Mouse (Mus musculus) large intestine, adult 2 months (tissue): ENCODE results near the gene Dcaf8. TPM values are rescaled to one million over a fixed set of nuclear protein-coding genes. Genes with fewer than 3 reads are reported as not detected.
"Not testable (repeated sequence)": the region's sequence is repeated elsewhere in the genome, so short reads cannot be mapped to it uniquely, and the experiment has no call there.

Experiments used
- DNase-seq: peaks from one replicate; pipeline ENCODE4 v3.0.0-alpha.2; 2012; ENCODE audit warnings: low read depth, low spot score
- WGBS: fragments of 180-500 bp; shearing (Covaris S2); methylation state at CpG from one replicate; pipeline ENCODE4 v1.1.7; 2018; 5-methylcytosine and 5-hydroxymethylcytosine counted together
- polyA plus RNA-seq: library from polyadenylated mRNA; depleted of rRNA; stranded (reverse); fragments of >200 nt; gene quantifications from 2 replicates; pipeline ENCODE4 v1.2.3, GENCODE M21; 2012

The Dcaf8 gene
- polyA plus RNA-seq, 1 experiment = 25.3 TPM

- peak; percentile 21 for DNase-seq
- WGBS = under 1% methylated on average over 38 of the region's 40 CpGs
These were observed 58.4 kb downstream of the Dcaf8 start, which contains the start of gene Pea15a for GRCm38 (mm10) chr1:172206141-172206917. Gene Pea15a (minus strand): TSS chr1:172206804.

DNA sequence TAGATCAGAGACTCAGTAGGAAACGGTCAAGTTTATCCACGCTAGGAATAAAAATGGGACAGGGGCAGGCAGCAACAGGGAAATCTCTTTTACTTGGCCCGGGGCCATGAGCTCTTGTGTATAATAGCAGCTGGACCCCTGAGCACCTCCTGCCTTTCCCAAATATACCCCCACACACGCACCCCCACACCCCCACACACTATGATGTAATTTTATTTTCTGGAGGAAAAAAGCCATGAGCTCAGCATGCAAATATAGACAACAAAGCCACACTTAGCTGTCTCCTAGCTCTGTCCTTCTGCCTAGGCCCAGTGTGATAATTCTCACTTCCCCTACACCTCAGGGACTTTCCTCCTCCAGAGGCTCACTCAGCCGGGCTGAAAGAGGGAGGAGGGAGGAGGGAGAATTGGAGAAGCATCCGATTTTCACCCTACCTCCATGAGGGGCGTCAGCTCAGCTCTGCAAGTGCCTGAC, 59.3 kb downstream of the Dcaf8 start:
- DNase-seq = no peak
- 22% methylated on average over 7 of the region's 7 CpGs for WGBS

- 62% methylated on average over 5 of the region's 5 CpGs for WGBS
- DNase-seq = no peak
These were observed 64.9 kb downstream of the Dcaf8 start for GRCm38 (mm10) chr1:172212776-172213175.

- WGBS = 71% methylated on average over 4 of the region's 4 CpGs
These were observed 65.9 kb downstream of the Dcaf8 start for GRCm38 (mm10) chr1:172213771-172214170.

GRCm38 (mm10) chr1:172214748-172215147, 66.9 kb downstream of the Dcaf8 start:
- no peak for DNase-seq
- WGBS = 20% methylated on average over 3 of the region's 3 CpGs

More at GRCm38 (mm10) chr1:172213771-172214170, 65.9 kb downstream of the Dcaf8 start:
- DNase-seq = no peak

- WGBS = 0% methylated on average over 5 of the region's 5 CpGs
These were observed 69.3 kb downstream of the Dcaf8 start for GRCm38 (mm10) chr1:172217148-172217547.

DNA sequence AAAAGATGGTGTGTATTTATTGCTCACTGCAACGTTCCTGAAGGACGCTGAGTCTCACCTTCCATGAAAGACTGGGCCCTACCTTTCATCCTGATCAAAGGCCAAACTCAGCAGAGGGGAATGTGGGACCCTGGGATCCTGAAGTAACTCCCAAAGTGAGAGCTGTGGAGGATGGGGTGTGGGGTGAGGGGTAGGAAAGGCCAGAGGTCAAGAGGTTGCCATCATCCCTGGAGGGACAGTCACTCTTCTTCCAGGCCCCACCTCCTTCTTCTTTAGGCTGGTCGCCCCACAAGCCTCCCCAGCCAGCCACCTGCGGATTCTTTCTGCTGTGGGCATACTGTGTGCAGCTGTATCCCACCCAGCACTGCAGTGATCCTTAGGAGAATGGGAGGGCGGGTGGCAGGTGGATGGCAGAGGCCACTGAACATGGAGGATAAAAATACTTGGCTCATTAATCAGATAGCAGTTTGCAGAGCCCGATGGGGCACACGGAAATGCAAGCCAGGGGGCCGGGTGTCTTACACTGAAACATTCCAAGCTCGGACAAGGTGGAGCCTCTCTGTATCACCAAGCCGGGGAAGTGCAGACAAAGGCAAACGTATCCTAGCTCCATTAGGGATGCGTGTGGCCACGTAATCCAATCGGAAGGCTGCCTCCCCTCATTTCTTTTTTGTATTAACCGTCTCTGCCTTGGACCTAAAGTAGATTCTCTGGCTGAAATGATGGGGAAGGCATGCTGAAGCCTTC, 70.5 kb downstream of the Dcaf8 start:
- 78% methylated on average over 15 of the region's 15 CpGs for WGBS

More at GRCm38 (mm10) chr1:172217148-172217547, 69.3 kb downstream of the Dcaf8 start:
- peak; percentile 71 for DNase-seq

DNA sequence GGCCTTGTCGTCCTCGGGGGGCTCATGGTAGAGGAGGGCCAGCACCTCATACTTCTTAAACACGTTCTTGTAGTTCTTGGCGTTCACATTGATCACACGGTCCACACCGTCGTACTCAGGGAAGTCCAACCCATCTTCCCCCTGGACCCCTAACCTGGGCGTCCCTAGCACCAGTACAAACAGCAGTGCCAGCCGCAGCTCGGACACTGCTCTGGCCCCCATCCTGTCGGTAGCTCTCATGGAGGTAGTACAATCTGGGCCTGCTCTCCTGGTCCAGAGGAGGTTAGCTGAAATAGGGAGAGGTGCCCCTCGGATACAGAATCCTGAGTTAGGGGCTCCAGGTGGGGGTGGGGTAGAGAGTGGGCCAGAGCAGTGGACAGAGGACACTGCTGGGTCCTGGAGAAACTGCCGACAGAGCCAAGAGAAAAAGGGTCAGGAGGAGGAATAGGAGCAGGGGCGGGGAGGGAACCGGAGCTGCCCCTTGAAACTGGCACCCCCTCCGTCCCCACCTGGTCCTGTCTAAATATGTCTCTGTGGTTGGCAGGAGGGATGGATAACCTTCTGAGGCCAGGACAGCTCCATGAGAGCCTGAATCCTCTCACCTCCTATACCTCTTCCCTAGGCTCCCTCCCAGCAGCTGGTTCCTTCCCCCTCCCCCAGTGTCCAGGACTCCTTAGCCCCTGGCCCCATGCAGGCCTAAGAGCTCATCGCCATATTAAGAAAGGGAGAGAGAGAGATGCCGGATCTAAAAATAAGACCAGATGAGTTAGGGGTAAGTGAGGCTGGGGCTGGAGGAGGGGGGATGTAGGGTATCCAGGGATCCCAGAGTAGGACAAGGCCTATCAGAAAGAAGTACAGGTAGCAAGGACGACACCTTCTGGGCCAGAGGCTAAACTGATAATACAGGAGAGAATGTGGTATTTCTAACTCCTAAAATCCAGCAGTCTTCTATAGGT, 71.8 kb downstream of the Dcaf8 start, which contains the start of gene Casq1:
TSS of gene Casq1 (minus strand) at position 418 of the 956 bp plus-strand sequence.
- 86% methylated on average over 19 of the region's 19 CpGs for WGBS

More for the DNA sequence above, 70.5 kb downstream of the Dcaf8 start:
- DNase-seq = no peak

GRCm38 (mm10) chr1:172220414-172220813, 72.5 kb downstream of the Dcaf8 start:
- 33% methylated on average over 10 of the region's 10 CpGs for WGBS
- no peak for DNase-seq

More for the DNA sequence above, 71.8 kb downstream of the Dcaf8 start, which contains the start of gene Casq1:
- DNase-seq = no peak

GRCm38 (mm10) chr1:172221297-172222063, 73.6 kb downstream of the Dcaf8 start:
- 79% methylated on average over 11 of the region's 11 CpGs for WGBS
- DNase-seq = no peak

GRCm38 (mm10) chr1:172228209-172228608, 80.3 kb downstream of the Dcaf8 start:
- 61% methylated on average over 2 of the region's 2 CpGs for WGBS
- DNase-seq = no peak

DNA sequence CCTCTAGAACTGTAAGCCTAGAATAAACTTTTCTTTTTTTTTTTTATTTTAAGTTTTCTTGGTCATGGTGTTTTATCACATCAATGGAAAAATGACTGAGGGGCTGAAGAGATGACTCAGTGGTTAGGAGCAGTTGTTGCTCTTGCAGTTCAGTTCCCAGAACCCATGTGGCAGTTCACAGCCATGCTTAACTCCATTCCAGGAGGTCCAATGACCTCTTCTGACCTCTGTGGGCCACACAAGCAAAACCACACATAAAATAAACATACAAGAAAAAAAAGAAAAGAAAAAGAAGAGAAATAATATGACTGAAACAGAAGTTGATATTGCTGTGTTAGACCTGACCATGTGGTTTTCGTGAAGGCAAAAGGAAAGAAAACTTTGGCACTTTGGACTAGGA, 81.3 kb downstream of the Dcaf8 start:
- WGBS = 82% methylated on average over 1 of the region's 1 CpGs
- no peak for DNase-seq

DNA sequence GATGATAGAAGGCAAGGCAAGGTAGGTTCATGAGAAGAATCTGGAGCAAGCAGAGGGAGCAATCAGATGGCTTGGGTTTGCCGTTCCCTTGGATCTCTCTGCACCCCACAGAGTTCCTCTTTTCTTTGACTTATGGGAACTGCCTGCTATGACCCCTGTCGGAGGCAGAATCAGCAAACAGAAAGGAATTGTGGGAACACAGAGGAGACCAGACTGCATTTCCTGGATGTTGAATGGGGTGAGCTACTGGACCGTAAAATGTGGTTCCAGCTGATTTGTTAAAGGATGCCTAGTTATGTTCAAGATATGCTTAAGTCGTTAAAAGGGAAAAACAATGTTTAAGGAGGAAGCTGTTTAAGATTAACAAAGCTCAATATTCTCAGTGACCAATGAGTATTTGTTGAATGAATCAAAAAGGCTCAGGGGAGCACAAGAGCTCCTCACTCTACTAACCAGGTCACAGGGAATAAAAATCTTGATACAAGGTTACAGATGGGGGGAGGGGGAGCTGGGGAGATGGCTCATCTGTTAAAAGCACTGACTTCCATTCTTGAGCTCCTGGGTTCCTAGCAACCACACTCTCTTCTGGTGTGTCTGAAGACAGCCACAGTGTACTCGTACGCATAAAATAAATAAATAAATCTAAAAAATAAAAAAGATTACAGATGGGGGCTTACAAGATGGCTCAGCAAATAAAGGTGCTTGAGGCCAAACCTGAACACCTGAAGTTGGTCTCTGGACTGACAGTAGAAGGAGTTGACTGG, 93.2 kb downstream of the Dcaf8 start:
- no peak for DNase-seq
- 52% methylated on average over 6 of the region's 6 CpGs for WGBS

GRCm38 (mm10) chr1:172242401-172242800, 94.5 kb downstream of the Dcaf8 start:
- no peak for DNase-seq
- 39% methylated on average over 2 of the region's 2 CpGs for WGBS

DNA sequence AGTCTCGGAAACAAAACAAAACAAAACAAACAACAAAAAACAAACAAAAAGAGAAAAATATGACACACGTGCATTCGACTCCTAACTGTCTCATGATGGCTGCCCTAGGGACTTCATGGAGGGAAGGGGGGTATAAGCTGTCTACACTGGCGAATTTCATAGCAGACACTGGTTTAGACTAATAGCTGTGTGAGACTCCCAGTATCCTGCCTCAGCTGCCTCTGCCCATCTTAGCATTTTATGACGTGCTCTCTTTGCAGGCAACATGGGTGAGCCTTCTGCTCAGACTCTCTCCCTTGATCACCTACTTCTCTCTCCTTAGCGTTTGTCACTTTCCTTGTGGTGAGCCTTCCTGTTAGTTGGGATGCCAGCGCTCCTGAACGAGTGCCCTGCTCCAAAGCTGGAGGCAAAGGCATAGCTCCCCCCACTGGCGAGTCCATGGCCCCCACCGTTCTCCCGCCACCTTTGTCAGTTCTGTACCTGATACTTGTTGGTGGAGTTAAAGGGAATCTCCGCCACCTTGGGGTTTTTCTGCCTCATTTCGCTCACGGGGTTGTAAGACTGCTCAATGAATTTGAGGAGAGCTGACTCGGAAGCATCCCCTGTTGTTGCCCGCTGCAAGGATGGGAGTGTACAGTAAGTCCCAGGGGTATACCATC, 95.8 kb downstream of the Dcaf8 start:
- WGBS = 31% methylated on average over 16 of the region's 16 CpGs
- no peak for DNase-seq

DNA sequence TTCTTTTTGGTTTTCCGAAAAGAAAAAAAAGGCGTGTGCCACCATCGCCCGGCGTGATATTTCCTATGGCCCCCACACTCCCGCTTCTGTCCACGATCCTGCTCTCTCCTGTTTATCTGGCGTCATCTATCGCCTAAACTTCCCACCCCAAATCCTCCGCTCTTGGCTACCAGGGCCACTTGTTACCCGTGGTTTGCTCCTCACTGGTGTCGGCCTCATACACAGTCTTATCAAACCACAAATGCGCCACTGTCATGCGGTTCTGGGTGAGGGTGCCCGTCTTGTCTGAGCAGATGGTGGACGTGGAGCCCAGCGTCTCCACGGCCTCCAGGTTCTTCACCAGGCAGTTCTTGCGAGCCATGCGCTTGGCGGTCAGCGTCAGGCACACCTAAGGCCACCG, 96.8 kb downstream of the Dcaf8 start:
- WGBS = 45% methylated on average over 23 of the region's 23 CpGs
- DNase-seq = not testable (repeated sequence)
